Mouse (Mus musculus) urinary bladder, adult 2 months (tissue): ENCODE data around the gene Gdpd1. TPM values are rescaled to one million over a fixed set of nuclear protein-coding genes. Genes with fewer than 3 reads are reported as not detected.

Source experiments
- DNase-seq: peaks from one replicate; pipeline ENCODE4 v3.0.0; 2022; ENCODE audit warnings: low spot score
- polyA plus RNA-seq: library from polyadenylated mRNA; depleted of rRNA; stranded (reverse); fragments of >200 nt; gene quantifications from 2 replicates; pipeline ENCODE4 v1.2.3, GENCODE M21; 2012; rRNA removed

Gene Gdpd1
- polyA plus RNA-seq, 1 experiment = 17.5 TPM

GRCm38 (mm10) chr11:86992461-86992988 is 81.3 kb downstream of the Gdpd1 start:
- DNase-seq = no peak

- DNase-seq = no peak
Observed at GRCm38 (mm10) chr11:86991241-86991640, 82.6 kb downstream of the Gdpd1 start.

- DNase-seq = no peak
Observed at GRCm38 (mm10) chr11:86990309-86990708, 83.6 kb downstream of the Gdpd1 start.

- no peak for DNase-seq
Observed at GRCm38 (mm10) chr11:86984990-86985389, 88.9 kb downstream of the Gdpd1 start.

Other genes starting within 250 kb of the Gdpd1 start
- 21.6 and 21.8 TPM in 2 replicates for gene Ypel2, start 80.4 kb downstream of the Gdpd1 start, polyA plus RNA-seq
- gene Smg8, start 12.7 kb upstream of the Gdpd1 start, polyA plus RNA-seq = 11.4 and 13.8 TPM in 2 replicates
- gene Prr11, start 34.6 kb upstream of the Gdpd1 start, polyA plus RNA-seq = 0.87 and 0.94 TPM in 2 replicates
- gene Ska2, start 35.2 kb upstream of the Gdpd1 start, polyA plus RNA-seq = 12.1 and 14.9 TPM in 2 replicates
- 7.1 and 9.6 TPM in 2 replicates for gene Trim37, start 53.0 kb upstream of the Gdpd1 start, polyA plus RNA-seq